Mouse (Mus musculus): ENCODE data around the gene Mau2. TPM values are rescaled to one million over a fixed set of nuclear protein-coding genes. Genes with fewer than 3 reads are reported as not detected.

Gene Mau2
- polyA plus RNA-seq, 1 experiment = 57.8 TPM

GRCm38 (mm10) chr8:69973442-69974161, 68.9 kb downstream of the Mau2 start:
- no peak for DNase-seq (ENCODE audit: low spot score)

- DNase-seq (ENCODE audit: low spot score) = no peak
These were observed 69.5 kb downstream of the Mau2 start for GRCm38 (mm10) chr8:69973063-69973441.

- DNase-seq (ENCODE audit: low spot score) = no peak
These were observed 71.7 kb downstream of the Mau2 start for GRCm38 (mm10) chr8:69970880-69971279.

GRCm38 (mm10) chr8:69967291-69967933, 75.1 kb downstream of the Mau2 start:
- no peak for DNase-seq (ENCODE audit: low spot score)

Other genes with a start within 250 kb of the Mau2 start
- gene Gmip, start 234.1 kb downstream of the Mau2 start, polyA plus RNA-seq (2012; rRNA removed) = 19.5 and 20.3 TPM in 2 replicates
- gene Lpar2, start 220.3 kb downstream of the Mau2 start, polyA plus RNA-seq (2012; rRNA removed) = 1.7 and 1.8 TPM in 2 replicates
- 3.2 and 4.2 TPM in 2 replicates for gene Pbx4, start 210.2 kb downstream of the Mau2 start, polyA plus RNA-seq (2012; rRNA removed)
- gene Cilp2, start 155.0 kb downstream of the Mau2 start, polyA plus RNA-seq (2012; rRNA removed) = 0.16 and 0.34 TPM in 2 replicates
- gene Tssk6, start 140.6 kb downstream of the Mau2 start, polyA plus RNA-seq (2012; rRNA removed) = 0.66 and 0.67 TPM in 2 replicates
- gene Ndufa13, start 140.2 kb downstream of the Mau2 start, polyA plus RNA-seq (2012; rRNA removed) = 136 and 140 TPM in 2 replicates
- 1.2 and 1.8 TPM in 2 replicates for gene Yjefn3, start 140.0 kb downstream of the Mau2 start, polyA plus RNA-seq (2012; rRNA removed)
- gene Gatad2a, start 46.4 kb downstream of the Mau2 start, polyA plus RNA-seq (2012; rRNA removed) = 28.8 and 38.7 TPM in 2 replicates
- 15.4 and 20.6 TPM in 2 replicates for gene Sugp1, start 79 bp upstream of the Mau2 start, polyA plus RNA-seq (2012; rRNA removed)
- gene Tm6sf2, start 30.2 kb upstream of the Mau2 start, polyA plus RNA-seq (2012; rRNA removed) = 1.8 and 2.5 TPM in 2 replicates
- 0.21 TPM in 2 replicates for gene Hapln4, start 40.7 kb upstream of the Mau2 start, polyA plus RNA-seq (2012; rRNA removed)
- gene Ncan, start 78.1 kb upstream of the Mau2 start, polyA plus RNA-seq (2012; rRNA removed) = 0.12 and 0.18 TPM in 2 replicates
- gene Nr2c2ap, start 88.6 kb upstream of the Mau2 start, polyA plus RNA-seq (2012; rRNA removed) = 18.0 and 25.1 TPM in 2 replicates
- gene Rfxank, start 96.4 kb upstream of the Mau2 start, polyA plus RNA-seq (2012; rRNA removed) = 14.8 and 17.3 TPM in 2 replicates
- gene Borcs8, start 96.8 kb upstream of the Mau2 start, polyA plus RNA-seq (2012; rRNA removed) = 73.8 and 74.1 TPM in 2 replicates
- gene Mef2b, start 97.0 kb upstream of the Mau2 start, polyA plus RNA-seq (2012; rRNA removed) = 0.29 and 0.35 TPM in 2 replicates
- 55.4 and 80.0 TPM in 2 replicates for gene Tmem161a, start 129.6 kb upstream of the Mau2 start, polyA plus RNA-seq (2012; rRNA removed)
- 15.5 and 17.9 TPM in 2 replicates for gene Slc25a42, start 169.6 kb upstream of the Mau2 start, polyA plus RNA-seq (2012; rRNA removed)
- 45.4 and 56.1 TPM in 2 replicates for gene Sugp2, start 191.5 kb upstream of the Mau2 start, polyA plus RNA-seq (2012; rRNA removed)
- 13.9 and 17.4 TPM in 2 replicates for gene Armc6, start 191.7 kb upstream of the Mau2 start, polyA plus RNA-seq (2012; rRNA removed)
- gene Homer3, start 240.1 kb upstream of the Mau2 start, polyA plus RNA-seq (2012; rRNA removed) = 34.4 and 37.9 TPM in 2 replicates

Data from urinary bladder, adult 2 months (tissue).